Mouse (Mus musculus) heart, postnatal 10 days (tissue): ENCODE measurements around the gene Ada. TPM values are rescaled to one million over a fixed set of nuclear protein-coding genes. Genes with fewer than 3 reads are reported as not detected.

Source experiments
- DNase-seq, 2 experiments: peaks; one replicate each; pipeline ENCODE4 v3.0.0; 2021
- intact Hi-C: fragments of 180-260 bp; cut with DNase I; formaldehyde crosslinking; loops from one replicate; pipeline ENCODE4 v1.15.1; 2025
- total RNA-seq, 2 experiments: library from RNA; stranded (reverse); gene quantifications; 2 replicates each; pipeline ENCODE4 v1.2.3; 2021

Gene Ada
- total RNA-seq = 1 to 10 TPM; 1.6 to 1.7 TPM

DNA sequence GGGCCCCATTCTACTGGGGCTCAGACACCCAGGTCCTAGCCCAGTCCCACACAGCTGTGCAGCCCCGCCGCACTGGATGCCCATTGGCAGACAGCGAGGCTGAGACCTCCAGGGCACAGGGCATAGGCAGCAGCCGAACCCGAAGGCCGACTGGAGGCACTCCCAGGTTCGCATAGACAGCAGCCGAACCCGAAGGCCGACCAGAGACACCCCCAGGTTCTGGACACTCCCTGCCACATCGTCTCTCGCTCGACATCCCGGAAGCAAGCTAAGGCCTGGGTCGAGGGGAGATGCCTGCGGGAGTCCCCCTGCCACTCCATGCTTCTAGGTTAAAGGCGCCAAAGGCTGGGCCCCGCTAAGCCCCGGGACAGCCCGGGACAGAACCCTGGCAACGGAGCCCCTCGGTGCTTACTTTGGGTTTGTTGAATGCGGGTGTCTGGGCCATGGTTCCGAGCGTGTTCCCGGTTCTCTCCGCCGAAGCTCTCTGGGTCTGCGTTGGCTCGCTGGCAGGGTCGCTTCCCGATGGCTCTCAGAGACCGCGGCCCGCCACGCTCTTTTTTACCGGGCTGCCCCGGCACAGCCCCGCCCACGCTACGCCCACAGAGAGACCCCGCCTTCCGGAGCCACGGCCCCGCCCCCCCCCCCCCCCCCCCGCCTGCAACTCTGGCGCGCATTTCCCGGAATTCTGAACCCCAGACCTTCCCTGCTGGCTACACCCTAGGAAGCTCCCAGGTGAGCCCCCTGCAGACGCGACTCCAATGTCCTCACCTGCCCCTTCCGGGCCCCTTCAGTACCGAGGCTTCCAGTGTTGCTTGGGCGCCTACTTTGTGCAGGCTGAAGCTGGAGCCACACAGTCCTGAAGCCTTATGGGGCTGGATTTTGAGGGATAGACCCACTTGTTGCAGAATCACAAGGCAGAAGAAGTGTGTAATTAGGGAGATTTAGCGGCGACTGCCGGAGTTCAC is at the start of gene Ada:
Gene Ada (minus strand): TSS at position 593 of the 965 bp plus-strand sequence.
- DNase-seq = peak; percentile 53 to 69
- intact Hi-C loops = no loop called here

DNA sequence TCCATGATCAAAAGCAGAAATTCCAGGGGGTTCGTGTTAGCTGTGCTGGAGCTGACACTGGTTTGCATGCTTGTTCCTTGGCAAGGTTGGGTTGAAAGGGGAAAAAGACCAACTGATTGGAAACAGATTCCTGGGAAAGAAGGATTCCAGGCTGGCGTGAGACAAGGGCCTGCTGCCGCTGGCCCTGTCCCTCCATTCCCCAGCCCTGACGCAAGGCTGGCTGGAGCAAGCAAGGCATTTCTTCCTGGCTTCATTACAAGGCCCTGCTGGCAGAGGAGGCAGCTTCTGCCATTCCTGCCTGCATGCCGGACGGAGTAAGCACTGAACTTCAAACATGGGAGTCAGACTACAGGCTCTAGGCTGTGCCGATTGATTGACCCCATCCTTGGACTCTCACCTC is 48.4 kb upstream of the Ada start:
- intact Hi-C loops = no loop called here
- peak; percentile 68 to 73 for DNase-seq

DNA sequence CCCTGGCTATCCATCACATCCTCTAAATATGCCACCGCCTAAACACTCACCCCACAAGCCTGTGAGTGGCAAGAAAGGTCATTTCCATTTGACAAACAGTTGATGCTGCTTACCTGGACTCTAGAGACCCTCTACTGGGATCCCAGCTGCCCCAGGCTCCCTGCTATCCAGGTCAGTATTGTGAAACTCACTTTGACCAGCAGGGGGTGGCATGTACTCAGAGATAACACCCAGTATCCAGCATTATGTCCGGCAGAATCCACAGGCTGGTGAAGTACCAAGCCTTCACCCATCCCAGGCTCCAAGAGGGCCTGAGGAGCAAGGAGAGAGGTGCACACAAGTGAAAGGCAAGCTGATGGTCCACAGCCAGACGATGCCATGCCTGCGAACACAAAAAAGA is 38.4 kb upstream of the Ada start:
- DNase-seq = peak; percentile 80 to 88
- intact Hi-C loops = loop anchor here (10.0 kb wide), 4 partner anchors 46 to 254 kb away; partner anchors contain the start of gene Ttpal

DNA sequence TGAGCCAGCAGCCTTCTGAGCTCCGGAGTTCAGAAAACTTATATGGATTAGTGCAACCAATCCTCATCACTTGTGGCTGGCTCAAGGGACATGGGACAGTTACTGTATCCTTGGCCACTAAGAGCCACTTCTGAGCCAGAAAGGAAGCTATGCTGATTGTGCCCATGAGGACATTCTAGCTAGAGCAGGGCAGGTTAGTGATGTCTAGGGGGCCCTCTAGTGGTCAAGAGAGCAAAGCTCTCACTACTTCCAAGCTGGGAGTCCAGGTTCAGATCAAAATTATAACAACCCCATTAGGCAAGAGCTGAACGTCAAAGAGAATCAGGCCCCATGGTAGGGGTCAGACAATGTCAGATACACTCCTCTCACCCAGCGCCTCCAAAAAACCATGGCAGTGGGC is 37.7 kb upstream of the Ada start:
- intact Hi-C loops = loop anchor here (10.0 kb wide), 4 partner anchors 47 to 253 kb away; partner anchors contain the start of gene Ttpal
- peak; percentile 62 to 72 for DNase-seq

DNA sequence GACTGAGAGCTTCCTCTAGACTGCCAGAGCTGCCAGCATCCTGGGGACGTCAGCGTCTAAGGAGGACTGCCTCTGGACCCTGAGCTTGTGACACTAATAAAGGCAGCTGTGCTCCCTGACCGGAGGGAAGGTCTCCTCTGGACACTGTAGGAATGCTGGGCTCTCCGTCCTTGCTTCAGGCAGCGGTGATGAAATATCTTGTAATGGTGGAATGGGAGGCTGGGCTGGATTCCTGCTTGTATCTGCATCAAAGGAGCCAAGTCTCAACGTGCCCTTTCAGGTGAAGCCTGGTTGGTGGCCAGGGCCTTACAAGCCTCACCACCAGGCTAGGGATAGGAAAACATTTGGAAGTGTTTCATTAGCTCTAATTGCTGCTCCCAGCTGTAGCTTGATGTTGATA is 37.0 kb upstream of the Ada start:
- no peak for DNase-seq
- intact Hi-C loops = loop anchor here (10.0 kb wide), 4 partner anchors 48 to 252 kb away; partner anchors contain the start of gene Ttpal

DNA sequence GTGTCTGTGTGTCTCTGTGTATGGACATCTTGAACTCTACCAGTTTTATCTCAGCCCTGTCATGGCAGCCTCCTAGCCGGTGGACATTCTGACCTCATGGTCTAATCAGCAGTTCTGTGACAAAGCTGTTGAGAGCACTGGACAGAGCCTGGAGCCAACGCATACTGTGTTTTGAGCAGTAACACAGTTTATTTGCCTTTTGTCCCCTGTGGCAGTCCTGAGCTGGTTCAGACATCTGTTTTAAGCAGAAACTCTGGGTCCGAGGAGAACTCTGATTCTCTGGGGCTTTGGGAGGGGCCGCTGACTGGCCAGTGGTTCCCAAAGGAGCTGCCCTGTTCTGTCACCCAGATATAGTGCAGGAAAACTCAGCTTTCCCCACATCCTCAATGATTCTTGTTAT is 33.9 kb upstream of the Ada start:
- intact Hi-C loops = loop anchor here (10.0 kb wide), 4 partner anchors 51 to 249 kb away; partner anchors contain the start of gene Ttpal

DNA sequence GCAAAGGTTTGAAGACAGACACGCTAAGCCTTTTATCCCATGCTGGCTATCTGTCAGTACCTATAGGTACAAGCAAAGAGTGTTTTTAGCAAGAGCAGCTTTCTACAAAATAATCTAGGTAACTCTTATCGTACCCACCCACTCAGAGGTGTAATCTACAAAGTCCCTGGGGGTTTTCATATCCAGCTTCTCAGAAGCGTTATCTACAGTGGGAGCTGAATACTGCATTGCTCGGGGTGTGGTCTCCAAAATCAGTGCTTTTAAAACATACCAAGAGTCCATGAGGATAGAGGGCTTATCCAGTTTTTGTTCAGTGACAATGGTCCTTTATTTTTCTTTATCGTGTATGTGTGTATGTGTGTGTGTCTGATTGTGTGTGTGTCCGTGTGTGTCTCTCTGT is 33.3 kb upstream of the Ada start:
- no peak for DNase-seq
- intact Hi-C loops = loop anchor here (10.0 kb wide), 4 partner anchors 51 to 249 kb away; partner anchors contain the start of gene Ttpal

More for the DNA sequence above, 33.9 kb upstream of the Ada start:
- DNase-seq = peak; percentile 36 to 40

DNA sequence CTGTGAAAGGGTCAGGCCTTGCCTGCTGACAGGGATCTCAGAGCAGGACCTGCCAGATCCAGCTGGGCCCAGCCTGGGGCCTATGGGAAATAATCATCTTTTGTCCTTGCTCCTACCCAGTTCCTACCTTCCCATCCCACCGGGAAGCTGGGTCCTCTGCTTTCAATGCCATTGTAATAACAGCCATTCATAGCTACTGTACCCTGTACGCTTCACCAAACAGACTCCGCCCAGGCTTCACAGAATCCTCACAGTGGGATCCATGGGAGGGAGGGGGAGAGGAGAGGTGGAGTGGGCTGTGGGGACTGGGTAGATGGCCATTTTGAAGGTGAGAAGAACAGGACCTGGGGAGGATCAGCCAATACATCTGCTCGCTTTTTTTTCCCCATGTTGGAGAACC is 28.9 kb upstream of the Ada start:
- DNase-seq = no peak
- intact Hi-C loops = no loop called here

DNA sequence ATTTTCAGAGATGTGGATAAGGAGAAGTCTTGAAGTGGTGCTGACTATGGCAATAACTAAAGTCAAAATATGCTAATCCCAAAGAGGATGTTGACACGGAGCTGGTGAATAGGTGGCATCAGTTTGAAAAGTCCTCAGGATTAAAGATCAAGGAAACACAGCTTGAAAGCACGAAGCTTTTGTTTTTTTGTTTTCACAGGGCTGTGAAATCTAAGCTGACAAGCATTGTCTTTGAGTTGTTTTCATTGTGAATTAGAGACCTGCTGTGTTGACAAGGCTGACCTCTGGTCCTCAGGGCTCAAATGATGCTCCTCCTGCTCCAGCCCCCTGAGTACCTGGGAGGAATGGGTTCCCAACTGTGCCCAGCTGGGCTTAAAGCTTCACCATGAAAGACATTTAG is 27.0 kb upstream of the Ada start:
- no peak for DNase-seq
- intact Hi-C loops = no loop called here

DNA sequence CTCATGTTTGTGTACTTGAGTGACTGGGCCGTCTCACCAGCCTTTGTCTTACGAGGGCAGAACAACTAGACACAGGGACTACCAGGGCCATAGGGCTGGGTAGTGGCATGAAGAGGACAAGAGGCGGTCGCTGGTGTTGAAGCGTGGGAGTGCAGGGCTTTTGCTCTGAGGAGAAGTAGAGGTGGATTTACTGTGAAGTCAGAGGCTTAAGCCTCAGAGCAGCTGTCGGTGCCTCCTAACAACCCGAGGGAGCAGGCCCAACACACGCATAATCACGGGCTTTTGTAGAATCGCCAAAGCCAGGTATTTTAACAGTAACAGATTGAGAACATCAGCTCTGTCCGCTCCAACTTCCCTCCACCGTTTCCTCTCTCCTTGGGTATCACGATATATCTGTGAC is 26.6 kb upstream of the Ada start:
- intact Hi-C loops = no loop called here
- DNase-seq = no peak

DNA sequence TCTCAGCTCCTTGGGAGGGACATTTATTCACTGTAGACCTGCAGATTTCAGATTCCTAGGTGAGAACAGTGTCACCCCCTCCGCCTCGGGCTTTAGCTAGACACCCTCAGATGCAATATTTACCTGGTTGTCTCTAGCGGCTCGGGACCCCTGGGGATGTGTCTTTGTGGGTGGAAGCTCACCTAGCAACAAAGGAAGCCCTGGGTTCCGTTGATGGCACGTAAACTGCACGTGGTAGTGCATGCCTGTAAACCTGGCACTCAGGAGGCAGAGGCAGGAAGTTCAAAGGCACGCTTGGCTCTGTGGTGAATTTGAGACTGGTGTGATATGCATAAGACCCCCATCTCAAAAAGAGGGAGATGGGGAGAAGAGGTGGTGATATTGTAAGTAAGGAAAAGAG is 20.7 kb upstream of the Ada start:
- intact Hi-C loops = no loop called here

DNA sequence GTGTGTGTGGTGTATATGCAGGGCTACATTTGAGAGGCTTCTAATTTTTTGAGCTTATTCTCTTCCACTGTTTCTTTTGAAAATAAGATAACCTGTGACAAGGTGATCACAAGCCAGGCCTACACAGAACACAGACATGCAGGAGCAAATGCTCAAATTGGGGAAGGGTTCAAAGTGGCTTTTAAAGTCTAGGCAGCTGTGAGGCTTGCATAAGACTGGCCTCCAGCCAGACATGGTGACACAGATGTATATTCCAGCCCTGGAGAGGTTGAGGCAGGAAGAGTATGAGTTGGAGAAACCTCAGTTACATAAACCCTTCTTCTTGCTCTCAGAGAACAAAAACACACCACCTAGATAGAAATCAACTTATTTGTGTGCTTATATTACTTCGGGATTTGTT is 16.9 kb upstream of the Ada start:
- DNase-seq = no peak
- intact Hi-C loops = no loop called here

More for the DNA sequence above, 20.7 kb upstream of the Ada start:
- no peak for DNase-seq

DNA sequence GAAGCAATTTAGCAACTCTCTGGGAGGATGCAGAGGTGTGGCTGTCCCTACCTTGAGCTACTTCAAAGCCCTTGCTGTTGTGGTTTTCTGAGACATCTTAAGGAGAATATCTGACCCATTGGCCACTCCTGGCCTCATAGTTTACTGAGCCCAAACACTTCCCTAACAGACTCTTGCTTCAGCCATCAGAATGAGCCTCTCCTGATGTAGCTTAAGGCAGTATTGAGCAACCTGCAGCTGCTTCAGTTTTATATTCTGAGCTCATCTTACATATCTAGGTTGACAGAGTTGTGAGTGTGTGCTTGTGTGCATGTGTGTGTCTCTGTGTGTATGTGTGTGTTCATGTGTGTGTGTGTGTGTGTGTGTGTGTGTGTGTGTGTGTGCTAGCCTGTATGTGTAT is 16.2 kb upstream of the Ada start:
- intact Hi-C loops = no loop called here

DNA sequence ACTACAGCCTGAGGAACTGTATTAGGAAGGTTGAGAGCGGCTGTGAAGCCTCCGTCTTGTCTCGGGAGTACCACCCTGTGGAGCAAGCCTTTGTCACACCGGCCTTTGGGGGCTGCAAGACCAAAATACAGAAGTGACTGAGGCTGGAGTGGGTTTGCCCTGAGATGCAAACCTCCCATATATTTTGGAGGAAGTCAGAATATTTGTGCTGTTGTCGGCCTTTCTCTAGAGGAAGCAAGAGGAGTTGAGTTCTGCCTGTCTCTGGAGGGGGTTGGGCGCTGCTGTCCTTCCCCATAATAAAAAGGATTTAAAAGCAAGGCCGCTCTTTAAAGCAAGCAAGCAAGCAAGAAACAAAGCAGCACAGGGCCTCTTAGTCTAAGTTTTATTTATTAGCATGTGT is 11.4 kb upstream of the Ada start:
- no peak for DNase-seq
- intact Hi-C loops = no loop called here

More for the DNA sequence above, 16.2 kb upstream of the Ada start:
- no peak for DNase-seq

DNA sequence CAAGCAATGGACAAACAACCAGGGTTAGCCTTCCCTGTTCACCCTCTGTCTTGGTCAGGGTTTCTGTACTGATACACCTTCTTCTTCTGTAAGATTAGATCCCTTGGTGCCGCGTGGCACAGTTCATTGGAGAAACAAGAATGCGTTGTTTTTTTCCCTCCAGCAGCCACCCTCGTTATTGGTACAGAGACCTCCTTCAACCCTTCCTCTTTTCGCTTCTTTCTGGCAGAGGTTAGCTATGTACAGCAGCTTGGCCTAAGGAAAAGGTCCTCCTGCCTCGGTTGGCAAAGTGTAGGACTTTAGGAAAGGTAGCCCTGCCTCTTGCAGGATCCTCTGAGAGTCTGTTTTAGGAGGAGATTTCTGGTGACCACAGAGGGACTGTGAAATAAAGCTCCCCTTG is 10.6 kb upstream of the Ada start:
- intact Hi-C loops = no loop called here
- DNase-seq = no peak

DNA sequence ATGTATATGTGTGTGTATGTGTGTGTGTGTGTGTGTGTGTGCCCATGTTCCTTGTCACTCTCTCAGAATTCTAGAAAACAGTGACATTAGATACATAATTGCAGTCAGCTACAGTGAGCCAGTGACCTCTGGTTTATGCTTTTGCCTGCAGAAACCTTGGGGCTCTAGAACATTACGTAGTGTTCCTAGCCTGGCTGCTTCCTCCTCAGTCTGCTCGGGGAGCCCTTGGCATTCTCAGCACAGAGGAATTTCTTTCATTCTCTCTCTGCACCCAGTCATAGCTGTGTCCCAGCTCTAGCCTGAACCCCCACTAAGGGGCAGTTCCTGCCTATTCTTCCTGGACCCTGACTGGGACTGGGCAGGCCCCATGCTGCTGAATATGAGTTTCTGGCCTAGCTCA is 8.1 kb upstream of the Ada start:
- DNase-seq = no peak
- intact Hi-C loops = no loop called here

DNA sequence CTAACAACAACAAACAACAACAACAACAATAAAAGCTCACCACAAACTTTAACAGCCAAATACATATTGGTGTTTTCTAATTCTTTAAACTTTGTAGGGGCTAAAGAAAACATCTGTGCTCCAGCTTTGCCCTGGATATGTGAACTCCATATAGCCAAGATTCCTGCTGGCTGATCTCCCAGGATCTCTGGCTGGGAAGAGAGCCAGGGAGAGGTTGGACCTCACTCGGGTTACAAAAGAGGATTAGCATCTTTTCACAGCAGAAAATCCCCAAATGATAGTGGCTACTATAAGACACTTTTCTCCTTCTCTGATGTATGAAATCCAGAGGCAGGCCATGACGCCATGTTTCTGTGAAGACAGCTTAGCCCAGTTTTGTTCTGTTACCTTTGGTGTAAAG is 6.7 kb upstream of the Ada start:
- peak; percentile 65 to 70 for DNase-seq
- intact Hi-C loops = no loop called here

DNA sequence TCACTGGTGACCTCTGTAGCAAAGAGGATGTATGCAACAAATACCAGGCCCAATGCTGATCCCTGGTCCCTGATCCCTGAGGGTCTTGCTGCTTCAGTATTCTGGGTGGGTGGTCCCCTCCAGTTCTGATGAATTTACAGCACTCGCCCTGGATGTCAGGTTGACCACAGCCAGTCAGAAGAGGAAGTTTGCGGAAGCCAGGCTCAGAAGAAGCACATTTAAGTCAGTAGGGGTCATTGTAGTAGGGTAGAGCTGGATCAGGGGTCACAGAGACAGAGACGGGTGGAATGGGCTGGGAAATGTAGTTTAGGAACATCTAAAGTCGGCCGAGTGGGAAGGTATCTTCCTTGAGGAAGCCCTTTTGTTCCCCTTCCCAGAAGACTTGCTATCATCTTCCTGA is 4.2 kb upstream of the Ada start:
- intact Hi-C loops = no loop called here
- no peak for DNase-seq

DNA sequence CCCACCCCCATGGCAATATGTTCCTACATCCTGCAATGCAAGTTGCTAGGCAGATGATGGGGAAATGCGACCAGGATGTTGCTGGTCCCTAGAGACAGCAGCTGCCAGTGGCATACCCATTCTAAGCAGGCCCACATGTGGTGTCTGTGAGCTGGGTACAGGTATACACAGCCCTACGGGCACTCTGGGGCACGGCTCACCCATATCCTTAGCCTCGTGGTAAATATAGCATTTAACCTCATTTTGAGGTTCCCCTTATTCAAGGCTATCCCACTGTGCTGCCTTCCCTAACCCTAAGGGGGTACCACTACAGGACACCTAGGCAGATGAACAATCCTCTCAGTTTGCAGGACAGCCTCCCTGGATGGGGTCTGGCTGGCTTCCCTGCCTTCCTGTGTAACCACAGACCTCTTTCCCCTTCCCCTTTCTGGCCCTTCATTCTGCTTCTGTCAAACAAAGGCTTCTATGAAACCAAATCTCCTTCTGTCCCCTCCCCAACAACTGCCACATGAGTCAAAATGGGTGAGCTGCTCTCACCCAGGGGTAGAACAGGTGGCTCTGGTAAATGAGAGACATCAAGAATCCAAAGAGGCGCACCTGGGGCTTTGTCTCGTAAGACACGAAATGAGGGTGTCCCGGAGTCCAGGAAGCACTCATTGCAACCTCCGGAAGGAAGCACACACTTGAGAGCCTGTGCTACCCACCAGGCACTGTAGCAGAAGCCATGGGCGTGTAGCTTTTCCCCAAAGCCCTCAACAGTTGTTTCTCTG is 5.1 kb downstream of the Ada start:
- intact Hi-C loops = no loop called here
- DNase-seq = no peak

DNA sequence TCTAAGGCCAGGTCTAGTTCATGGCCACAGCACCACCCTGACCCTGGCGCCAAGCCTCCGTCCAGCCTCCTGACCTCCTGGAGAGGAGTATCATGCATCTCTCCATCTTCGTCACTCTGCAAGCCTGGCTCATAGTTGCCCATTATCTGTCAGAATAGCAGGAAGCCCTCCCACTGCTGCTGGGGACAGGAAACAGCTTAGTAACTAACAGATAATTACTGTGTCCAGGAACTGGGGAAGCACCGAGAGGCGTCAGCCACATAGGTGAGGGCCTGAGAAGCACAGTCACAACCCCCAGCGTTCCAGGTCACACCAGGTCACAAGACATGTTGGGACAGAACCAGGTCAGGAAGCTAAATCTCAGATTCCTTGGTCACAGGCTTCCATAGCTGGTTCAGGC is 6.7 kb downstream of the Ada start:
- no peak for DNase-seq
- intact Hi-C loops = no loop called here

DNA sequence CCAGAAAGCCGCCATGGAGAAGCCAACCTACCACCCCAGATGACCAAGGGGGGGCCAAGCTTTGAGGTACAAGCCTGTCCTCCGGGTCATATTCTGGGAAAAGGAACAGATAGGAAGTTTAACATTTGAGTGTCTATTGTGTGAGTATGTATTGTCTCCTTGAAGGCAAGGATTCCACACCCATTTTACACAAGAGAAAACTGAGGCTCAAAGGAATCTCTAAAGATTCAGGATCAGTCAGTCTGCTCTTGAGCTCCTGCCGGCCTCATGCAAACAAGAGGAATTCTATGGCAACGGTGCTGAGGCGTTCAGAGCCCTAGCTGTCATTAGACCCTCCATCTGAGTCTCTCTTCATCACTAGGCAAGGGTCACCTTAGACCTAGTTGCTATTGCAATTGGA is 7.4 kb downstream of the Ada start:
- no peak for DNase-seq
- intact Hi-C loops = no loop called here
